Mouse (Mus musculus): ENCODE measurements around the gene Etl4.

DNA sequence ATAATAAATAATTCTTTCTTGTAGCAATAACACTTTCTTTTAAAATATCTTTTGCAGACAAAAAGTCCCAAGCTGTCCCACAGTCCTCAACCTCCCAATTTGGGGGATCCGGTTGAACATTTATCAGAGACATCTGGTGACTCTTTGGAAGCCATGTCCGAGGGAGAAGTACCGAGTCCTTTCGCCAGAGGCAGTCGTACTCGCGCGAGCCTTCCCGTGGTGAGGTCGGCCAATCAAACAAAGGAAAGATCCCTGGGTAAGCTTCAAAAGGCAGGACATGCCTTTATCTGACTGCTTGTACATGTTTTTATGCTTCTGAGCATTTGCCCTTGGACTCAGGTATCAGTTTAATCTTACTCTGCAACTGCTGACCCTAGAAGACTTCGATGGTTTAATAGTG is 752.3 kb downstream of the Etl4 start:
- TF ChIP-seq CTCF (IDR thresholded peaks at IDR 0.05; ENCODE audit: extremely low read depth, insufficient read length, insufficient replicate concordance, low read depth, low read length) (no peak), POLR2A (IDR thresholded peaks at IDR 0.05; ENCODE audit: low read depth, low read length) (no peak)

All from small intestine, adult 2 months (tissue).